Mouse (Mus musculus) megakaryocyte, embryonic 14.5 days (primary cell): ENCODE results near the gene Wrap53. TPM values are rescaled to one million over a fixed set of nuclear protein-coding genes. Genes with fewer than 3 reads are reported as not detected.
A peak's percentile ranks its signal among the peaks of the same experiment; 100 is the strongest.

Source experiments
- H3K27me3 ChIP-seq: replicated peaks from 2 replicates; pipeline ENCODE3; 2012; ENCODE audit warnings: inconsistent platforms
- H3K36me3 ChIP-seq: replicated peaks from 2 replicates; pipeline ENCODE3; 2012; ENCODE audit warnings: low read length, inconsistent platforms, mixed read lengths
- H3K4me1 ChIP-seq: 2 replicates; pipeline ENCODE4 v1.6.1; 2012; ENCODE audit warnings: inconsistent platforms
- H3K4me3 ChIP-seq: replicated peaks from 2 replicates; pipeline ENCODE3; 2012; ENCODE audit warnings: moderate library complexity, mild to moderate bottlenecking, inconsistent platforms
- H3K9me3 ChIP-seq: 2 replicates; pipeline ENCODE4 v1.6.1; 2012; ENCODE audit warnings: inconsistent platforms
- FLI1 ChIP-seq: IDR thresholded peaks from 2 replicates; pipeline ENCODE4 v1.6.1; 2012; ENCODE audit warnings: low read length, inconsistent platforms, mixed read lengths
- GATA1 ChIP-seq: IDR thresholded peaks from 3 replicates; pipeline ENCODE4 v1.6.1; 2012; ENCODE audit warnings: mixed read lengths, low read length, inconsistent platforms, borderline replicate concordance
- polyA plus RNA-seq: library from polyadenylated mRNA; stranded (reverse); fragments of >175 nt; gene quantifications from 2 replicates; pipeline ENCODE4 v1.2.3, GENCODE M21; 2012; ENCODE audit warnings: low replicate concordance; ENCODE audit not compliant: insufficient read depth

The Wrap53 gene
- polyA plus RNA-seq, 1 experiment, result 19.7 TPM

GRCm38 (mm10) chr11:69601768-69602167 lies 21.7 kb upstream of the Wrap53 start:
- Histone ChIP-seq H3K36me3 (no peaks in the 10 kb centered on the region), H3K9me3 (no peaks in the 10 kb centered on the region), H3K4me1 (peaks cover 72% of the 10 kb centered on the region), H3K4me3 (no peak overlapping the region), H3K27me3 (peaks cover 35% of the 10 kb centered on the region)
- TF ChIP-seq GATA1 (no peak), FLI1 (no peak)

DNA sequence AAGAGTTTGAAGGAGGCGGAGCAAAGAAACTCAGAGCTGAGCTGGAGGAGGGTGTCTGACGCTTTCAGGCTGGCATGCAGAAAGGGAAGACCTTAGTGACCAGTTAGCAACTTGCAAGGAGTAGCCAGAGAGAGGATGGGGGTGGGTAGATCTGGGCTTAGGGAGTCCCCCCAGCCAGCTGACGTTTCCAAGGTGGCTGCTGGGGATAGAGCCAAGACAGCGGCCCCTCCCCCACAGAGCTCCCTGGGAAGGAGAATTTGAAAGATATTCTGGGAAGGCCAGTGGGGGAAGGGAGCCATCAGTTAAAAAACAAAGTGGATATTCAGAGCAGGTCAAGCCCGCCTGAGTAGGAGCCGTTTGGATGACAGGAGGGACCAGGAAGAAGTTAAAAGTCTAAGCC lies 20.0 kb upstream of the Wrap53 start:
- no peaks in the 10 kb centered on the region for H3K9me3 ChIP-seq
- peaks cover 29% of the 10 kb centered on the region for H3K27me3 ChIP-seq
- no peak for TF ChIP-seq FLI1
- TF ChIP-seq GATA1, result no peak
- H3K4me3 ChIP-seq, result peak overlapping the region; percentile 2
- H3K36me3 ChIP-seq, result no peaks in the 10 kb centered on the region
- H3K4me1 ChIP-seq, result peaks cover 60% of the 10 kb centered on the region

DNA sequence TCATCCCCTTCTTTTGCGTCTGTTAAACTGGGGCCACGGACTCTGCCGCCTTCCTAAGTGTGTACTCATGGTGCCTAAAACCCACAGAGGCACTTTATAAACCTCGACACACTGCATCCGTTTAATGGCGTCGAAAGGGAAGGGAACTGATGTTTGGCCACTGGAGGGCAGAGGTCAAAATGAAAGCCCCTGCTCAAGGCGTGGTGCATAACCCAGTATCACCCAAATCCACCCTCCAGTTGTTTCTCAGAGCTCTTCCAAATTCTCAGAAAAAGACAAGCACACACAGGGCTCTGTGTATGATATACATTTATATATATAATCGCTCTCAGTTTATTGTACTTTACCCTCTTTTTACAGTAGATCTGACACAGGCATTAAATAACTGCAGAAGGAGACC lies 19.4 kb upstream of the Wrap53 start:
- Histone ChIP-seq H3K27me3 (peaks cover 22% of the 10 kb centered on the region), H3K36me3 (peaks cover 2% of the 10 kb centered on the region), H3K9me3 (no peaks in the 10 kb centered on the region), H3K4me3 (peak overlapping the region; percentile 33), H3K4me1 (peaks cover 54% of the 10 kb centered on the region)
- TF ChIP-seq FLI1, result no peak
- no peak for TF ChIP-seq GATA1

DNA sequence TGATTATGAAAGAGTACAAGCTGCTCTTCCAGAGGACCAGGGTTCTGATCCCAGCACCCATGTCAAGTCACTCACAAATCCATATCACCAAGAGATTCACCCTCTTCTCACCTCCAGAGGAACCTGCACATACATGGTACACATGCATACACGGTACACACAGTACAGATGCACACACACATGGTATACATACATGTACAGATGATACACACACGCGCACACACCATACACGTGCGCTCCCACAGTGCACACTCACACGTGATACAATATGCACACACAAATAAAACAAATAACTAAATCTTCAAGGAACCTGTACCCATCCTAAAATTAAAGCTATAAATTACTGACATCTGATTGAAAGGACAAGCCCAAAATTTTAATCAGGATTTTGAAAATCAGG lies 14.8 kb upstream of the Wrap53 start:
- no peak overlapping the region for H3K4me3 ChIP-seq

GRCm38 (mm10) chr11:69592799-69593198 lies 12.7 kb upstream of the Wrap53 start:
- Histone ChIP-seq H3K4me1 (peaks cover 30% of the 10 kb centered on the region), H3K9me3 (no peaks in the 10 kb centered on the region), H3K27me3 (no peaks in the 10 kb centered on the region), H3K36me3 (peaks cover 60% of the 10 kb centered on the region), H3K4me3 (no peak overlapping the region)
- TF ChIP-seq GATA1, result no peak
- TF ChIP-seq FLI1, result no peak

More for the DNA sequence above, 14.8 kb upstream of the Wrap53 start:
- H3K4me1 ChIP-seq, result peaks cover 17% of the 10 kb centered on the region
- H3K27me3 ChIP-seq, result no peaks in the 10 kb centered on the region
- TF ChIP-seq GATA1 (no peak), FLI1 (no peak)
- no peaks in the 10 kb centered on the region for H3K9me3 ChIP-seq
- H3K36me3 ChIP-seq, result peaks cover 40% of the 10 kb centered on the region

GRCm38 (mm10) chr11:69591899-69592637 lies 12.0 kb upstream of the Wrap53 start:
- peaks cover 36% of the 10 kb centered on the region for H3K4me1 ChIP-seq
- peaks cover 68% of the 10 kb centered on the region for H3K36me3 ChIP-seq
- no peak for TF ChIP-seq GATA1
- no peak for TF ChIP-seq FLI1
- H3K27me3 ChIP-seq, result no peaks in the 10 kb centered on the region
- H3K4me3 ChIP-seq, result no peak overlapping the region
- H3K9me3 ChIP-seq, result no peaks in the 10 kb centered on the region

DNA sequence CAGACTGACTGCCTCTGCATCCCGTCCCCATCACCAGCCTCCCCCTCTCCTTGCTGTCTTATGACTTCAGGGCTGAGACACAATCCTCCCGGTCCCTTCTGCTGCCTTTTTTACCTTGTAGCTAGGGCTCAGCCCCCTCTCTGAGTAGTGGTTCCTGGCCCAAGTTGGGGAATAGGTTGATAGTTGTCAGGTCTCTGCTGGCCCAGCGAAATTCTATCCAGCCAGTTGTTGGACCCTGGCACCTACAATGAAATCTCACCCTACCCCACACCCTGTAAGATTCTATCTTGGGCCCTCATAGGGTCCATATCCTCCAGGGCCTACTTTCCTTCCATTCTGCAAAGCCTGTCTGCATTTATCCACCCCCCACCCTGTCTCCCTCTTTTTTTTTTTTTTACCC lies 11.4 kb upstream of the Wrap53 start:
- Histone ChIP-seq H3K9me3 (no peaks in the 10 kb centered on the region), H3K4me3 (no peak overlapping the region), H3K36me3 (peaks cover 73% of the 10 kb centered on the region), H3K27me3 (no peaks in the 10 kb centered on the region), H3K4me1 (peaks cover 39% of the 10 kb centered on the region)
- no peak for TF ChIP-seq GATA1
- no peak for TF ChIP-seq FLI1

DNA sequence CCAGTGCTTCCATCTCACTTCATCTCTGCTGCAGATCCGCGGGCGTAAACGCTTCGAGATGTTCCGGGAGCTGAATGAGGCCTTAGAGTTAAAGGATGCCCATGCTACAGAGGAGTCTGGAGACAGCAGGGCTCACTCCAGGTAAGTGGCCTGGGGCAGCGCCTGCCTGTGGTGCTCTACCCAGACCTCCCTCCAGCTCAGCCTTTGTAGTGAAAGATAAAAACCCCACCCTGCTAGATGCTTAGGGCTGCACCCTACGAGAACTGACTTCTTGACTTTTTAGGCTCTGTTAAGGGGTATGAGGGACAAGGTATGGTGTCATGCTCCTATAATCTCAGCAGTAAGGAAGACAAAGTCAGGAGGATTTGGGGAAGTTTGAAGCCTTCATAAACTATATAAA lies 10.6 kb upstream of the Wrap53 start:
- Histone ChIP-seq H3K9me3 (no peaks in the 10 kb centered on the region), H3K4me1 (peaks cover 47% of the 10 kb centered on the region), H3K27me3 (no peaks in the 10 kb centered on the region), H3K36me3 (peaks cover 77% of the 10 kb centered on the region), H3K4me3 (no peak overlapping the region)
- TF ChIP-seq GATA1, result no peak
- no peak for TF ChIP-seq FLI1

- Histone ChIP-seq H3K27me3 (no peaks in the 10 kb centered on the region), H3K4me3 (no peak overlapping the region), H3K4me1 (peaks cover 60% of the 10 kb centered on the region), H3K9me3 (no peaks in the 10 kb centered on the region), H3K36me3 (peaks cover 82% of the 10 kb centered on the region)
- no peak for TF ChIP-seq GATA1
- no peak for TF ChIP-seq FLI1
These were observed 9.3 kb upstream of the Wrap53 start for GRCm38 (mm10) chr11:69589207-69589834.

GRCm38 (mm10) chr11:69585718-69586325 lies 5.8 kb upstream of the Wrap53 start:
- TF ChIP-seq FLI1, result no peak
- peak; percentile 77; the same call in 2 of the 3 replicates for TF ChIP-seq GATA1
- Histone ChIP-seq H3K4me1 (peaks cover 75% of the 10 kb centered on the region), H3K36me3 (peaks cover 71% of the 10 kb centered on the region), H3K4me3 (peak overlapping the region; percentile 73), H3K27me3 (no peaks in the 10 kb centered on the region), H3K9me3 (no peaks in the 10 kb centered on the region)
